Mouse (Mus musculus) urinary bladder, postnatal 4 days (tissue): ENCODE data around the gene Cdkal1.

Source experiments
- DNase-seq, 2 experiments: peaks; one replicate each; pipeline ENCODE4 v3.0.0; 2021 to 2022; ENCODE audit warnings: low spot score in 2 of 2

Cdkal1 gene

DNA sequence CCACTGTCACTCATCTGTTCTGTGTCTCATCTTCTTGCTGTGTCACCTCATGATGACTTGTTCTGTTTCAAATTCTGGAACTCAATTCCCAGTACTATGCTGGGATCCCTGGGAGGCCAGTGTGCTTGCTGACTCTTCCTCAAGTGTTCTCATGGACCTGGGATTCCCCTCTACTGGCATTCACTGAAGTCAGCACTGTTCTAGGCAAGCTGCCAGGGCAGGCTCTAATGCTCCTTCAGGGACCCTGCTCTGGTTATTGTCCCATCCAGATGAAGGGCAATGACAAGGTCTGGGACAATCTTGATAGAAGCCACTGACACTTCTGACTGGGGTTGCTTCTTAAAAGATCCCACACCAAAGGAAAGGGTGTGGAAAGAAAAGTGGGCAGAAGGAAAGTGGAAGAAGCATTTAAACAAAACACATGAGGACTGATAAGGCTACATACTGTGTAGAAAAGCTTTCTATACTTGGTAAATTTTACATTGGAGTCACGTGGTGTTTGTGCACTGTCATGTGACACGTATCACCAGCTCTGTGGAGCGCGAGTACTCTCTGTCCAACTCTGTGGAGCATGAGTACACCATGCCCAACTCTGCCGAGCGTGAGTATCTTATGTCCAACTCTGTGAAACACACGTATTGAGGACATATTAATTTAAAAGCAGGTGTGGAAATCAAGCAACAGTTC is 227.9 kb downstream of the Cdkal1 start:
- DNase-seq: peak in 1 of 2 experiments; percentile 33

- DNase-seq: no peak
Measured at GRCm38 (mm10) chr13:29624929-29625328, 230.5 kb downstream of the Cdkal1 start.

DNA sequence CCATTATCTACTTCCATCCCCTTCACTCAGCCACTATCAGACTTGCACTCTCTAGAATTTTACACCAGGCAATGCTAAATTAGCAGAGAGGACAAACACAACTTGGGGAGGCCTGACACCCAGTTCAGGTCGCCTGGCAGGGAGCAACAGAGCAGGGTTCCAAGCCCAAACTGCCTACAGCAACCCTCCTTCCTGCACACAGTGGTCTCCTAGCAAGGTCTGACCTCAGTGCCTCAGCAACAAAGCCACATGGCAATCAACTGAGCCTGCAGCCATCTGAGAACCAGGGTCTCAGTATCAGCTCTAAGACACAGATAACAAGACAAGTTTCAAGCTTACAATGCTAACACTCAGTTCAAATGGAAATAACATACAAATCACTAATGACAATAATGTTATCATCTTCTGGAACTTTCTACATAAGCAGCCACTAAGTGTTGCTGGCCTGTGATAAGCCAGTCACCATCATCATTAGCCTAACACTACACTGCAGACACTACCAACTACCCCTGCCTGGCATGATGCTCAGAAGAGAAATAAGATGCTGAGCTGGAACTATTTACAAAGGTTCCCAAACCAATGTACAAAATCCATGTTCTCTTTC is 231.7 kb downstream of the Cdkal1 start:
- no peak for DNase-seq

GRCm38 (mm10) chr13:29621881-29622280 is 233.6 kb downstream of the Cdkal1 start:
- no peak for DNase-seq

- no peak for DNase-seq
Measured at GRCm38 (mm10) chr13:29621363-29621762, 234.1 kb downstream of the Cdkal1 start.

- DNase-seq: no peak
Measured at GRCm38 (mm10) chr13:29620826-29621225, 234.6 kb downstream of the Cdkal1 start.

- DNase-seq: no peak
Measured at GRCm38 (mm10) chr13:29616654-29617171, 238.8 kb downstream of the Cdkal1 start.

GRCm38 (mm10) chr13:29615987-29616386 is 239.5 kb downstream of the Cdkal1 start:
- no peak for DNase-seq

GRCm38 (mm10) chr13:29615081-29615480 is 240.4 kb downstream of the Cdkal1 start:
- DNase-seq: no peak

DNA sequence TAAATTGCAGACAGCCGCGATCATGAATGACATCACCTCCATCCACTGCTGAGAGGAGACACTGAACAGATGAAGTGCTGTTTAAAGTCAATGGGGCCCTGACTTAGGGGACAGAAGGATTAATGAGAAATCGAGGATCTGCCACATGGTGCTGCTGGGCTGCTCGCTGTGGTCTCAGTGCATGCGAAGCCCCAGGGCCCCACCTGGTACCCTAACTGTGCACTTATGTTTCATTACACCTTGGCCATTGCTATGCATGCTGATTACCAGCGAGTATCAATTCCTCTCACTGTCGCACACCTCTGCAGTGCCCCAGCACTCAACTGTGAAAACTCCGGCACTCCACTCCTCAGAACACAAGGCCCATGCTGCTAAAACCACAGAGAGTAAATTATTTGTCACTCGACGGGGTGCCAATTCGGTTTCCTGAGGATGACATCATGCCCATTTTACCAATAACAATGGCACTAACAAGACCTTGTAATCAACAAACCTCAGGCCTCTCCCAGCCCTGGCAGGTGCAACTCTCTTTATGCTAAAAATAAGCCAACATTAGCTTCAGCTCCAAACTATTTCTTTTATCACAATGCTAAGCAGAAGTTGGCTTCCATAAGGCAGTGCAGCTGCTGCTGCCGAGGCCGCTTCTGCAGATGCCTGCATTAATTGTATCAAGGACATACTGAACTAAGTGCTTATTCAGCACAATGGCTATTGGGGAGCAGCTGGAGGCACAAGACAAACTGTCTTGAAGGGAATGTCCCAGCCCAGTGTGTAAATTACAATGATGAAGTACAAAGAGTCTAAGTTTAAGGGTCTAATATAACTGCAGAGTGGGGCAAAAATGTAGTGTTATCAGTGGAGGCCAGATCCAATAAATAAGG is 245.2 kb downstream of the Cdkal1 start:
- DNase-seq: peak in 1 of 2 experiments; percentile 26

- no peak for DNase-seq
Measured at GRCm38 (mm10) chr13:29609441-29609840, 246.0 kb downstream of the Cdkal1 start.

GRCm38 (mm10) chr13:29604241-29604640 is 251.2 kb downstream of the Cdkal1 start:
- peak; percentile 48 to 79 for DNase-seq

DNA sequence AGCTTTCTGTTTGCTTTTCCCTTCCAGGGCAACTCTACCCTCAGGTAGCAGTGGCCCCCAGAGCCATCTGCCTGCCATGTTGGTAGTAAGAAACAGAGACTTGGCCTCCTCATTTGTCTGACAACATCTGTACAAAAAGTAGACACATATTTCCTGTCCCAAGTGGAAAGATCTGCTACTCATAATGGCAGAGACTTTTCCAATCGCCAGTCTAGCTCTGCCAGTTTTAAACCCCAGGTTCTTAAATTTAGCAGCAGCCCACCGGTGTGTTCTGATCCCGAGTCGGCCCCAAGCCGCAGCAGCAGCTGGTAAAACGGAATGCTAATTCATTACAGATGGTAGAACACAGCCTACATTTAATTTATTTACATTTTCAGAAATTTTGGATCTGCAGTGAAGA is 251.9 kb downstream of the Cdkal1 start:
- no peak for DNase-seq

DNA sequence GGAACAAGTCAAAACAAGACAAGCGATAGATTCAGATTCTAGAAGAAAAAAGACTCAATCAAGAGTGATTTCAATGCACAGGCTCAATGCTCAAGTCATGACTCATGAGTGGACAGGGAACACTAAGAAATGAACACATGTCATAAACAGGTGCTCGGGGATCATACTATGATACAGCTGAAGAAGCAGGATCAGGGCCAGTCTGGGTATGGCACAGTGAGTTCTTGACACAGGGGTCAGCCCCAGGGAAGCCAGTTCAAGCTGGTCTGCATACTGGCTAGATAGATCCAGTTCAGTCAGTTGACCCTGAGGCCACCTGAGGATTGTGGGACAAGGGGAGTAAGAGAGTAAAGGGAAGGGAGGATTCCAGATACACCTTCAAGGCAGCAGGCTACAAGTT is 254.4 kb downstream of the Cdkal1 start:
- DNase-seq: no peak

DNA sequence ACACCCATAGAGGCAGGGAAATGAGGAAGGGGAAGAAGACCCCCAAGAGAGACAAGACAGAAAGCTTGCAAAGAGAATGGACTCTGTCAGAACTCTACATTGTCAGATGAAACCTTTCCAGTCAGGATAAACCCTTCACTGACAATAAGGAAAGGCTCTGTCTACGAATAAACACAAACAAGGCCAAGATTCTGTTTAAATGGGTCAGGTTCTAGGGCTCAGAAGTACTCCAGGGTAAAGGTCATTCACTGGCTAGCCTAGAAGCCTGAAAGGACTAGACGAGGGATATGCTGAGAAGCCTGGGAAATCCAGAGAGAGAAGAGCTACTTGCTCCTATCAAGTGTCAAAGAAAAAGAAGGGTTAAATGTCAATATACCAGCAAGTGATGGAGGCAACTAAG is 255.8 kb downstream of the Cdkal1 start:
- DNase-seq: no peak

- no peak for DNase-seq
Measured at GRCm38 (mm10) chr13:29596735-29597134, 258.7 kb downstream of the Cdkal1 start.

DNA sequence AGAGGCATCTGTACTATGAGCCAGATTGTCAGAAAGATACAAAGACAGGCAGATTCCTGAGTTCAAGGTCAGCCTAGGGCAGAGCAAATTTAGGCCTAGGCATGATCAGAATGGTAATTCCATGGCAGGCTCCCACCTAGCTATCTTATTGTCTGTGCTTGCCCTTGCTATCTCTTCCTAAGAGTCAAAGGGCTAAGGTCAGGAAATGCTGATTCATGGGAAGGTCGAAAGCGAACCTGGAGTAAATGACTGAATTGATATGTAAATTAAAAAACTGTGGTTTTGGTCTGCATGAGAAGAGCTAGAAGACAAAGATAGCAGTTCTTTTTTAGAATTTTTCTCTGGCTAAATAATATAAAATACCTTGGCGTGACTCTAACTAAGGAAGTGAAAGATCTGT is 262.4 kb downstream of the Cdkal1 start:
- DNase-seq: no peak

GRCm38 (mm10) chr13:29590685-29591084 is 264.8 kb downstream of the Cdkal1 start:
- no peak for DNase-seq

DNA sequence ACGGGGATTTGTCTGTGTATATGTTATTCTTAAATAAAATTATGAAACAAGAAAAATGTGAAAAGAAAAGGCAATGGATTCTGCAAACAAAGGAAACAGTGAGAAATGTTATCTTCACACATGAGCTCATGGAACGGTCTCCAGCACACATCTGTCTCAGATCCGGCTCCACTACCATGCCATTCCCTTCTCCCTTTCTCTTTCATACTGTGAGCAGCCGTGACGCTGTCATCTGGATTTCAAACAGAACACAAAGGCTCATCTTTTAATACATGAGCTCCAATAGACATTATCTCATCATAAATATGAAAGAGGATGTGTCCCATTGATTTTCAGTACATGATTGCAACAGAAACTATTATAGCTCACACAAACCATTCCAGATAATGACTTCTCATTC is 265.3 kb downstream of the Cdkal1 start:
- DNase-seq: no peak

- DNase-seq: no peak
Measured at GRCm38 (mm10) chr13:29588693-29589092, 266.8 kb downstream of the Cdkal1 start.

GRCm38 (mm10) chr13:29581762-29582700 is 273.4 kb downstream of the Cdkal1 start:
- DNase-seq: no peak
